Mouse (Mus musculus): ENCODE results near the gene Sec14l4. TPM values are rescaled to one million over a fixed set of nuclear protein-coding genes. Genes with fewer than 3 reads are reported as not detected.

Sec14l4 gene
- polyA plus RNA-seq, 1 experiment from 2014 or later = not detected

- H3K4me3 ChIP-seq (ENCODE audit: low read depth, low read length) = no peak overlapping the region
- no peak for ATAC-seq (replicated peaks; ENCODE audit: insufficient number of reproducible peaks, low FRiP score, low TSS enrichment)
- H3K27me3 ChIP-seq (ENCODE audit: control insufficient read depth, insufficient read depth, low read length) = peaks cover 24% of the 10 kb centered on the region
- no peaks in the 10 kb centered on the region for H3K9me3 ChIP-seq (replicated peaks; ENCODE audit: control insufficient read depth, low read length)
- no peaks in the 10 kb centered on the region for H3K36me3 ChIP-seq (ENCODE audit: control insufficient read depth, insufficient read depth, low read length)
- WGBS (ENCODE audit: insufficient replicate concordance) = 78% methylated on average over 6 of the region's 6 CpGs
- H3K4me2 ChIP-seq = no peak overlapping the region
- H3K27ac ChIP-seq (ENCODE audit: low read depth, low read length) = no peak overlapping the region
- peaks cover 2% of the 10 kb centered on the region; the same call in 1 of the 2 replicates for H3K4me1 ChIP-seq (ENCODE audit: control insufficient read depth, insufficient read depth, low read length)
- H3K9ac ChIP-seq (ENCODE audit: low read depth, low read length) = no peak overlapping the region
Observed at GRCm38 (mm10) chr11:3993914-3994313, 37.3 kb upstream of the Sec14l4 start.

- Histone ChIP-seq H3K4me3 (ENCODE audit: low read depth, low read length) (no peak overlapping the region), H3K4me2 (no peak overlapping the region), H3K4me1 (ENCODE audit: control insufficient read depth, insufficient read depth, low read length) (peaks cover 2% of the 10 kb centered on the region; the same call in 1 of the 2 replicates), H3K9ac (ENCODE audit: low read depth, low read length) (no peak overlapping the region), H3K36me3 (ENCODE audit: control insufficient read depth, insufficient read depth, low read length) (no peaks in the 10 kb centered on the region), H3K9me3 (replicated peaks; ENCODE audit: control insufficient read depth, low read length) (no peaks in the 10 kb centered on the region), H3K27ac (ENCODE audit: low read depth, low read length) (no peak overlapping the region), H3K27me3 (ENCODE audit: control insufficient read depth, insufficient read depth, low read length) (peaks cover 40% of the 10 kb centered on the region)
- 64% methylated on average over 5 of the region's 5 CpGs for WGBS (ENCODE audit: insufficient replicate concordance)
- no peak for ATAC-seq (replicated peaks; ENCODE audit: insufficient number of reproducible peaks, low FRiP score, low TSS enrichment)
Observed at GRCm38 (mm10) chr11:3995511-3995910, 35.8 kb upstream of the Sec14l4 start.

- H3K27me3 ChIP-seq (ENCODE audit: control insufficient read depth, insufficient read depth, low read length) = peaks cover 42% of the 10 kb centered on the region
Observed at GRCm38 (mm10) chr11:3996840-3997239, 34.4 kb upstream of the Sec14l4 start.

GRCm38 (mm10) chr11:3997978-3998720 lies 33.1 kb upstream of the Sec14l4 start:
- Histone ChIP-seq H3K27ac (ENCODE audit: low read depth, low read length) (no peak overlapping the region), H3K4me1 (ENCODE audit: control insufficient read depth, insufficient read depth, low read length) (peaks cover 2% of the 10 kb centered on the region; the same call in 1 of the 2 replicates), H3K36me3 (ENCODE audit: control insufficient read depth, insufficient read depth, low read length) (no peaks in the 10 kb centered on the region), H3K4me3 (ENCODE audit: low read depth, low read length) (peak overlapping the region; percentile 39), H3K9me3 (replicated peaks; ENCODE audit: control insufficient read depth, low read length) (no peaks in the 10 kb centered on the region), H3K4me2 (peak overlapping the region; percentile 66), H3K27me3 (ENCODE audit: control insufficient read depth, insufficient read depth, low read length) (peaks cover 42% of the 10 kb centered on the region), H3K9ac (ENCODE audit: low read depth, low read length) (0 out of 2 replicates have a peak overlapping the region, but pooled peaks have one; percentile 22)
- ATAC-seq (replicated peaks; ENCODE audit: insufficient number of reproducible peaks, low FRiP score, low TSS enrichment) = no peak
- WGBS (ENCODE audit: insufficient replicate concordance) = 2% methylated on average over 66 of the region's 66 CpGs

More at GRCm38 (mm10) chr11:3996840-3997239, 34.4 kb upstream of the Sec14l4 start:
- Histone ChIP-seq H3K9me3 (replicated peaks; ENCODE audit: control insufficient read depth, low read length) (no peaks in the 10 kb centered on the region), H3K4me1 (ENCODE audit: control insufficient read depth, insufficient read depth, low read length) (peaks cover 2% of the 10 kb centered on the region; the same call in 1 of the 2 replicates), H3K27ac (ENCODE audit: low read depth, low read length) (no peak overlapping the region), H3K9ac (ENCODE audit: low read depth, low read length) (no peak overlapping the region), H3K4me2 (no peak overlapping the region), H3K4me3 (ENCODE audit: low read depth, low read length) (no peak overlapping the region), H3K36me3 (ENCODE audit: control insufficient read depth, insufficient read depth, low read length) (no peaks in the 10 kb centered on the region)
- no peak; the same call in 1 of the 2 replicates for ATAC-seq (replicated peaks; ENCODE audit: insufficient number of reproducible peaks, low FRiP score, low TSS enrichment)
- WGBS (ENCODE audit: insufficient replicate concordance) = 78% methylated on average over 3 of the region's 3 CpGs

- Histone ChIP-seq H3K9me3 (replicated peaks; ENCODE audit: control insufficient read depth, low read length) (no peaks in the 10 kb centered on the region), H3K36me3 (ENCODE audit: control insufficient read depth, insufficient read depth, low read length) (no peaks in the 10 kb centered on the region), H3K27ac (ENCODE audit: low read depth, low read length) (no peak overlapping the region), H3K4me1 (ENCODE audit: control insufficient read depth, insufficient read depth, low read length) (peaks cover 2% of the 10 kb centered on the region; the same call in 1 of the 2 replicates), H3K4me3 (ENCODE audit: low read depth, low read length) (no peak overlapping the region), H3K27me3 (ENCODE audit: control insufficient read depth, insufficient read depth, low read length) (peaks cover 42% of the 10 kb centered on the region), H3K4me2 (no peak overlapping the region), H3K9ac (ENCODE audit: low read depth, low read length) (no peak overlapping the region)
- 75% methylated on average over 5 of the region's 5 CpGs for WGBS (ENCODE audit: insufficient replicate concordance)
- no peak for ATAC-seq (replicated peaks; ENCODE audit: insufficient number of reproducible peaks, low FRiP score, low TSS enrichment)
Observed at GRCm38 (mm10) chr11:3999547-3999946, 31.7 kb upstream of the Sec14l4 start.

DNA sequence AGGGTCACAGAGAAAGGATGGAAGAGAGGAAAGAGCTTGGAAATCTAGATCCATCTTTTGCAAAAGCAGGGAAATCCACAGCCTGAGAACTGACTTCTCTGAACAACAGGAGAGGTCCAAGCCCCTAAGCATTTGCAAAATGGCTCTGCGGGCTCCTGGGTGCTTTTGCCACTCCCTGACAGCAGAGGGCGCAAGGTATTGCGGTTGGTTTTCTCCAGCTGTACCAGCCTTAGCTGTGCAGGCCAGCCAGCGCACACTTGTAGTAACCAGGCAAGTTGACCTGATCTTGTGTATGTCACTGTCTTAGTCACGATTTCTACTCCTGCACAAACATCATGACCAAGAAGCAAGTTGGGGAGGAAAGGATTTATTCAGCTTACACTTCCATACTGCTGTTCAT lies 29.7 kb upstream of the Sec14l4 start:
- Histone ChIP-seq H3K27ac (ENCODE audit: low read depth, low read length) (no peak overlapping the region), H3K9ac (ENCODE audit: low read depth, low read length) (no peak overlapping the region), H3K4me3 (ENCODE audit: low read depth, low read length) (no peak overlapping the region), H3K9me3 (replicated peaks; ENCODE audit: control insufficient read depth, low read length) (no peaks in the 10 kb centered on the region), H3K27me3 (ENCODE audit: control insufficient read depth, insufficient read depth, low read length) (peaks cover 41% of the 10 kb centered on the region), H3K4me2 (no peak overlapping the region), H3K4me1 (ENCODE audit: control insufficient read depth, insufficient read depth, low read length) (peaks cover 2% of the 10 kb centered on the region; the same call in 1 of the 2 replicates), H3K36me3 (ENCODE audit: control insufficient read depth, insufficient read depth, low read length) (no peaks in the 10 kb centered on the region)
- ATAC-seq (replicated peaks; ENCODE audit: insufficient number of reproducible peaks, low FRiP score, low TSS enrichment) = no peak
- WGBS (ENCODE audit: insufficient replicate concordance) = 11% methylated on average over 5 of the region's 5 CpGs

DNA sequence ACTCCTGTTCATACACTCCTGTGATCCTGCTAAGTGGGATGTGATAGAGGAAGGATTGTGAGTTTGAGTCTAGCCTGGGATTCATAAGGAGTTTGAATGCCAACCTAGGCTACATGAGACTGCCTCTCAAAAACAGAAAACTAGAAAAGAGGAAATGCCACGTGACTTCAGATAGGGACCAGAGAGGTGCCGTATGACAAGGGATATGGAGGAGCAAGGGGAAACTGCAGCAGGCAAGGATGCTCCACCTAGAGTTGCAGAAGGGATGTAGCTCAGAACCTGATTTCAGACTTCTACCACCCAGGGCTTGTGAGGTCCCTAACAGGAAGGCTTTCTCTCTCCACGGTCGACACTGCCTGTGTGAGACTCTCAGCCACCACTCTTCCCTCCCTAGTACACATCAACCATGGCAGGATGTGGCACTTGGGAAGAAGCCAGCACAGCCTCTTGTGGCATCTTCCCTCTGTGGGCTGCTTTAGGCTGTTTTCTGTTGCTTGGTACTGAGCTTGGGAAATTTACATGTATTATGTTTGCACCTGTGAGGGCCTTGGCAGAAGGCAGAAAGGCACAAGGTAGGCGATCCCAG lies 25.9 kb upstream of the Sec14l4 start:
- H3K4me3 ChIP-seq (ENCODE audit: low read depth, low read length) = no peak overlapping the region
- 43% methylated on average over 5 of the region's 5 CpGs for WGBS (ENCODE audit: insufficient replicate concordance)

DNA sequence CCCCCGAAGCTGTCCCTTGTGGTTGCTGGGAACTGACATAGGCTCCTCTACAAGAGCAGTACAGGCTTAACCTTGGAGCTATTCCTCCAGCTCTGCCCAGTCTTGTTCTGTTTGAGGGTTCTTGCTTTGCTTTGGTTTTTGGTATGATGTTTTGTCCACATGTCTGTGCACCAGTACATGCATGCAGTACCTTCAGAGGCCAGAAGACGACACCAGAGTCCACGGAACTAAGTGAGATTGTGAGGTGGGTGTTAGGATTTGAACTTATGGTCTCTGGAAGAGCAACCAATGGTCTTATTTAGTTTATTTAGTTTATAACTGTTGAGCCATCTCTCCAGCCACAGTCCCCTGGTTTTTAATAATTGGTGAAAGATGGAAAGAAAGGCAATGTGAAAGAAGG lies 24.8 kb upstream of the Sec14l4 start:
- no peak for ATAC-seq (replicated peaks; ENCODE audit: insufficient number of reproducible peaks, low FRiP score, low TSS enrichment)
- H3K36me3 ChIP-seq (ENCODE audit: control insufficient read depth, insufficient read depth, low read length) = no peaks in the 10 kb centered on the region
- WGBS (ENCODE audit: insufficient replicate concordance) = 77% methylated on average over 3 of the region's 3 CpGs
- no peaks in the 10 kb centered on the region for H3K27me3 ChIP-seq (ENCODE audit: control insufficient read depth, insufficient read depth, low read length)
- H3K4me1 ChIP-seq (ENCODE audit: control insufficient read depth, insufficient read depth, low read length) = no peaks in the 10 kb centered on the region
- no peak overlapping the region for H3K27ac ChIP-seq (ENCODE audit: low read depth, low read length)
- no peak overlapping the region for H3K4me2 ChIP-seq
- H3K4me3 ChIP-seq (ENCODE audit: low read depth, low read length) = no peak overlapping the region
- no peak overlapping the region for H3K9ac ChIP-seq (ENCODE audit: low read depth, low read length)
- no peaks in the 10 kb centered on the region for H3K9me3 ChIP-seq (replicated peaks; ENCODE audit: control insufficient read depth, low read length)

More for the DNA sequence above, 25.9 kb upstream of the Sec14l4 start:
- ATAC-seq (replicated peaks; ENCODE audit: insufficient number of reproducible peaks, low FRiP score, low TSS enrichment) = no peak
- H3K4me1 ChIP-seq (ENCODE audit: control insufficient read depth, insufficient read depth, low read length) = no peaks in the 10 kb centered on the region
- no peaks in the 10 kb centered on the region for H3K36me3 ChIP-seq (ENCODE audit: control insufficient read depth, insufficient read depth, low read length)
- no peak overlapping the region for H3K27ac ChIP-seq (ENCODE audit: low read depth, low read length)
- H3K9me3 ChIP-seq (replicated peaks; ENCODE audit: control insufficient read depth, low read length) = no peaks in the 10 kb centered on the region
- H3K9ac ChIP-seq (ENCODE audit: low read depth, low read length) = no peak overlapping the region
- H3K4me2 ChIP-seq = no peak overlapping the region
- peaks cover 3% of the 10 kb centered on the region for H3K27me3 ChIP-seq (ENCODE audit: control insufficient read depth, insufficient read depth, low read length)
